Mouse (Mus musculus): ENCODE results near the gene Cit.

DNA sequence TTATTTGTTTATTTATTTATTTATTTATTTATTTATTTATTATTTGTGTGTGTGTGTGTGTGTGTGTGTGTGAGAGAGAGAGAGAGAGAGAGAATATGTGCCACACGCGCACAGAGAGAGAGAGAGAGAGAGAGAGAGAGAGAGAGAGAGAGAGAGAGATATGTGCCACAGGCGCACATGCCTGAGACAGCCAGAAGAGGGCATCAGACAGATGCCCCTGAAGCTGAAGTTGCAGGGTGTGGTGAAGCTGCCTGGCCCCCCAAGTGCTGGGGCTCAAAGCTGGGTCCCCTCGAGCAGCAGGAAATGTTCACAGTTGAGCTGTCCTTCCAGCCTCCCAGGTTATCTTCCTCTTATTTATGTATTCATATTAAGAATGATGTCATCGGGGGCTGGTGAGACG is 32.3 kb downstream of the Cit start:
- TF ChIP-seq CTCF (IDR thresholded peaks at IDR 0.05; ENCODE audit: low read depth, low read length) (peak; percentile 48), POLR2A (IDR thresholded peaks at IDR 0.05; ENCODE audit: extremely low read depth, insufficient read depth, low read length) (no peak)
